Mouse (Mus musculus) layer of hippocampus, adult 18-20 months (tissue): ENCODE measurements around the gene Ctsh. TPM values are rescaled to one million over a fixed set of nuclear protein-coding genes. Genes with fewer than 3 reads are reported as not detected.
A peak's percentile ranks its signal among the peaks of the same experiment; 100 is the strongest.
"Not testable (repeated sequence)": the region's sequence is repeated elsewhere in the genome, so short reads cannot be mapped to it uniquely, and the experiment has no call there.

Source experiments
- DNase-seq, 2 experiments: peaks; one replicate each; pipeline ENCODE4 v3.0.0; 2022; ENCODE audit warnings: low spot score in 2 of 2
- long read RNA-seq: library from polyadenylated mRNA; stranded (forward); transcript quantifications from one replicate; pipeline ENCODE4 v2.0.0, GENCODE M21; 2021
- total RNA-seq, 2 experiments: library from RNA; stranded (reverse); gene quantifications; 2 replicates each; pipeline ENCODE4 v1.2.3; 2021

The Ctsh gene
- total RNA-seq, result 10 to 100 TPM; 13.5 to 15.9 TPM
- long read RNA-seq, transcript Ctsh-201 (12 exons, 1,617 nt), result major isoform, 8 of 9 reads
- long read RNA-seq, partial matches to known transcripts, result 0 of 9 reads
- long read RNA-seq, other reads (novel, unspliced or antisense), result 0 of 9 reads

DNA sequence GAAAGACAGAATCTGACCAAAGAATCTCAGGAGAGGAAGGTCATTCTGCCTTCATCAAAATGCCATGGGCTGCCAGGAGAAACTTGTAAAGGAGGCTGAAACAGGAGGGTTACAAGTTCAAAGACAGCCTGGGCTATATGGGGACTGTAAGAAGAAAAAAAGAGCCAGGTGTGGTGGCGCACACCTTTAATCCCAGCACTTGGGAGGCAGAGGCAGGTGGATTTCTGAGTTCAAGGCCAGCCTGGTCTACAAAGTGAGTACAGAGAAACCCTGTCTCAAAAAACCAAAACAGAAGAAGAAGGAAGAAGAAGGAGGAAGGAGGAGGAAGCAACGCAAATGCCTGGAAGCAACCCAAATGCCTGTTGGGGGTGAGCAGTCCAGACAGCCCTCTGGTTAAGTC lies at the start of gene Ctsh:
TSS of gene Ctsh (plus strand) at position 301 of the 400 bp plus-strand sequence.
- no peak for DNase-seq

DNA sequence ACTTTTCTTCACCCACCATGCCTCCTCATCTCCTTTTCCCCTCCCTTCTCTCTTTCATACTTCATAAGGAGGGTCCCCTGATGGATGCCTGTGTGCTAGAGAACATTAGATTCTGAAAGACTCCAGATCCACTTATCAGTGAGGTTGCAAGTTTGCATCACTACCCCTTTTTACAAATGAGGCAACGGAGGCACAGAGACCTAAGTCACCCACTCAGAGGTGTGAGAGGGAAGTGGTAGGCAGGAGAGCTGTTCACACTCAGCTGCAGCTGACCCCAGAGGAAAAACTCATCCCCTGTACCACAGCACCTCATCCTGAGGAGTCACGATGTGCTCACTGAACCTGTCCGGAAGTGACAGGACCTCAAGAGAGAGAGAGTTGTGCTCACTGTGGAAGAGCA lies 47.5 kb upstream of the Ctsh start:
- no peak for DNase-seq

DNA sequence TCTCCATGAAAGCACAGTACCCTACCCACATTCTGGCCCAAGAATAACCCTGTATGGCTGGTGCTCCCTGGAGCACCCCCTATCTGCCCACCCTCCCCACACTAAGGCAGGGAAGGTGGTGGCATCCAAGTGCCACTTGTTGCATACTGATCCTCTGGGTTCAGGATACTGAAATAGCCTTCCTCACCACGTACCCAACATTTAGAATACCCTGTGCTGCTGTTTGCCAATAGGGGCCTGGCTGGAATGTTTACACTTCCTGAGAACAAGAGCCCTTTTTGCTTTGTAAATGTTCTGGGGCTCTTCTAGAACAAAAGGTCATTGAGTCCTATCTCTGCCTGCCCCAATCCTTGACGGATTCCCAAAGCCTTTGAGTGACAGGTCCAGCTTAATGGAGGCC lies 46.9 kb upstream of the Ctsh start:
- DNase-seq, result no peak

DNA sequence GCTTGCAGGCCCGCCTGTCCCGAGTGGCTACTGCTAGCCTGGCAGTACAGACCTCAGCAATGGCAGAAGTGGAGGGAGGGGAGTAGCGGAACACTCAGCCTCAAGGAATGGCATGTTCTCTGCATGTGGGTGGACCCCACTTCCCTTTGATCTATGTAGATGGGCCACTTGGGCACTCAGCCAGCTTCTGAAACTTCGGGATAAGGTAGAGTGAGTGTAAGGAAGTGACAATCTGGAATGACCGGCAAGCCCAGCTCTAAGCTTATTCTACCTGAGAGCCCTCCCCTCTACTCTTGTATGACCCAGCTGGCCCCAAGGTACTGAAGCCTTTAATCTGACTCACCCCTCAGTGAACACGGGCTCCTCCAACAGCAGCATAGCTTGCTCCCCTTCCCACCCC lies 45.8 kb upstream of the Ctsh start:
- no peak for DNase-seq

DNA sequence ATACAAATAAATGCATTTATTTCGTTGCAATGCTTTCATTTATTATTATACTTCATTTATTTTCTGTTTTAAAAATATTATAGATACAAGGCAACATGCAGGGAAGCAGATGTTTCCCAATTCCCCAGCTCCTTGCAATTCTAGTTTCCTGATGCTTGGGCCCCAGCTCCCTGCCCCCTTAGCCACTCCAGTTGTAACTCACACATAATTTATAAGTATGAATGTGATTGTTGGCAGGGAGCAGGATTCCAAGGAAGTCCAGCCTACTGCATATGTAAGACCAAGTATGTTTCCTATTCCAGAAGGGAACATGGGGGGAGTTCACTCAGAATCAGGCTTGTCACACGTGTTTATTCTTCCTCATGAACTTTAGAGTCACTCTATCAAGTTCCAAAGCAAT lies 42.1 kb upstream of the Ctsh start:
- DNase-seq, result no peak

DNA sequence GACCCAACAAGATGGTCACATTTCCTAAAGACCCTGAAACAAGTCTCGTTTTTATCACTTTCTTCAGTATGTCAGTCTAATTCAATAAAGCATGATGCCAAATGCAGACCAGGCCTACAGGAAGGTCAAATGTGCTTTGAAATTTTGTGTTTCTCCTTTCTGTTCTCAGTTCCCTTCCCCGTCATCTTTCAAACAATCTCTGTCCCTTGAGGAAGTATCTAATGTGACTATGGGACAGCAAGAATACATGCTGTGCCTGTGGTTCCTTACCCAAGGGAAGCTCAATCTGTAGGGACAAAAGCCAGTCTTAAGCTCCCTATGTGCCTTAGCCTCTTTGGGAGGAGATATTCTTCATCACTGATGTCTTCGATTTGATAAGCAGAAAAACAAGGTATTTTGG lies 39.3 kb upstream of the Ctsh start:
- DNase-seq, result no peak

DNA sequence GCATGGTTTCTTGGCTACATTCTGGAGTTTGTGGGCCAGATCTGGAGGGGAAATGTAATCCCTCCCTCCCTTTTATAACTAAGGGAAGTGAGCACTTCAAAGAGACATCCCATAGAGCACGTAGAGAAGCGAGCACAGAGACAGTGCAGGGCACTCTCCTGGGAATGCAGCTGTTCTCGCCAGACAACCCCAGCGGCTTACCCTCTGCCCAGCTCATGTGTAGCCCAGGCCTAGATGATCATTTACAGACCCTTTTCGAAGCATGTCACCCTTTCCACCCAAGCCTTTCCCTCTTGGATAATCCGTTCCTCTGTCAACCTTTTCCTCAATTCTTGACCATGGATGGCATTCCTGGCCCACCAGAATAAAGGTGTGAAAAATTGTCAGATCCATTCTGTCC lies 37.7 kb upstream of the Ctsh start:
- no peak for DNase-seq

DNA sequence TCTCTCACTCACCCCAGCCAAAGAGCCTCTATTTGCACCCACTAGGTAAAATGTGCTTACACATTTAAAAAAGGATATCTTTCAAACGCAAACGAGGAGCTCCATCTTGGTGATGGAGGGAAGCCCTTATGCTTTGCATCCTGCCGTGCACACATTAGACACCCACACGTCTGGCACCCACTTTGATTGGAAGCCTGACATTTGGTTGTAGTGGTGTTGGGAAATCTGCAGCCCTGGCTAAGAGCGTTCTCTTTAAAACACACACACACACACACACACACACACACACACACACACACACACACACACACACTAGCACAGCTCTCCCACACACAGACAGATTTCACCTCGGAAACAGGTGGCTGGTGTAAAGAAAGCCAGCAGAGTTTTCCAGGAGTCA lies 33.1 kb upstream of the Ctsh start:
- peak; percentile 78 to 88 for DNase-seq

DNA sequence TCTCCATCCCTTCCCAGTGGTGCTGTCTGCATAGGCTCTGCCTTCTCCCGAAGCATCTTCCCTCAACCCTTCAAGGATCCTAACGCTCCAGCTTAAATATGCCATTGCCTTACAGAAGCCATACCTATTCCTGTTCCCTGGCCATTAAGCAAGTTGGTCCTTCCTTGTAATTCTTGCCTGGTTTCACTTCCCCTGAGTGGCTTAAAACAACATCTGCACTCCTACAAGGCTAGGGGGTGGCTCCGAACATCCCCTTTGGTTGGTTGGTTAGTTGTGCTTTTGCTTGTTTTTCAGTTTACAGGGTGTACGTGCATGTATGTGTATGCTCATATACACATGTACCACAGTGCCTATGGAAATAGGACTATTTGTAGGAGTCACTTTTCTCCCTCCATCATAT lies 32.5 kb upstream of the Ctsh start:
- no peak for DNase-seq

DNA sequence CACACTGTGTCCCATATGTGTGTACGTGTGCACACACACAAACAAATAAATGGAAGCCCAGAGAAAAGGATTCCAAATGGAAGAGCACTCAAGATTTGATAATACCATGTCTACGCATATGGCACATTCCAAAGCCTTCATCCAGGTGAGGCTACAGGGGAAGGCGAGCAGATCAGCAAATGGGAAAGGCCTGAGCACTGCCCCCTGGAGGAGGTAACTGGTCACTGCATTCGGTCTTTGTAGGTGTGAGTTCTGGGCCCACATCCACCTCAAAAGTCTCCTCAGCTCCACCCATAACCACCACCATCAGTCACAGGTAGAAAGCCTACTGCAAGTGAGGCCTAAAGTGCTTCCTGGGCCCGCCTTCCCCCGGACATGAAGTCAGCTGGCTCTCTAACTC lies 26.2 kb upstream of the Ctsh start:
- DNase-seq, result no peak

DNA sequence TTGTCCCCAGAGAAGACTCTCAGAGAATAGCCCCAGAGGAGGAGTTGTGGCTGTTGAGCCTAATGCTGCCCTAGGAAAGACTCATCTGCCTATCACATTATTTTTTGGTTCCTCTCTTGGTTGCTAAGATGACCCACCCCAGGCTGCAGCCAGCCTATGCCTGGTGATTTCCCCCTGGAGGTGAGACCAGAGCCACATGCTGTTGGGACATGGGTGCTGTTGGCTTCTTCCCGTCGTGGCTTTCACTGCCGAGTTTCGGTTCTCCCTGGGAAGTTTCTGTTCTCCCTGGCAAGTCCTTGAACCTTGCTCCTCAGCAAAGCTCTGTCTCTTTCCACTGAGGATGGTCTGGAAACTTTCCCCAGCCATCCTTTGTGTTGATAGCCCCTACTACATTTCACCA lies 20.0 kb upstream of the Ctsh start:
- no peak for DNase-seq

DNA sequence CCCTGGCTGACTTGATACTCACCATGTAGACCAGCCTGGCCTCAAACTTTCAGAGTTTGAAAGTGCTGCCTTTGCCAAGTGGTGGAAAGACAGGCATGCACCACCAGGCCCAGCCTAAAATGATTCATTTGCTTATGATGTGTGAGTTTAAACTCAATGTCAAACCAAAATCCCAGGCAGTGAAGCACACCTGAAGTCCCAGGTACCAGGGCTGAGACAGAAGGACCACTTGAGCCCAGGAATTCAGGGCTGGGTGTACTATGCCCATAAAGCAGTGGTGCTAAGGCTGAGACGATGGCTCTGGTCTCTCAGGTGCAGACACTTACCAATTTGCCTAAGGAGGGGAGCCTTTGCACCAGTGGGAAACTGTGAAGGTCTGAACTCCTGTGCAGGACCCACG lies 18.8 kb upstream of the Ctsh start:
- DNase-seq, result no peak

DNA sequence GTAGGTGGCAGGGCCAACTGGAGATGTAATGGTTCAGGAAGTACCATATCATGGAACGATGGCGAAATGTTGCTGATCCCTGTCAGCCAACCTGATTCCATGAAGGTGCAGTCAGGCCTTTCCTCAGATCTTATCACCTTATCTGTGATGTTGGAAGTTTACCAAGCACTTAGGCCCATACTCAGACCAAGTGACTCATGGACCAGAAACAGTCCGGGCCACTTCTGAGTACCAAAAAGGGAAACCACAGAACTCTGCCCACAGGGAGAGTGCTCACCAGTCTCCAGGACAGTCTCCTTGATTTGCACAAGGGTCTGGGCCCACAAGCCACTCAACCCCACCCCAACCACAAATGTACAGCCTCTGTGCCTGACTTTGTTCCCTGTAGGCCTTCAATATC lies 18.2 kb upstream of the Ctsh start:
- no peak for DNase-seq

DNA sequence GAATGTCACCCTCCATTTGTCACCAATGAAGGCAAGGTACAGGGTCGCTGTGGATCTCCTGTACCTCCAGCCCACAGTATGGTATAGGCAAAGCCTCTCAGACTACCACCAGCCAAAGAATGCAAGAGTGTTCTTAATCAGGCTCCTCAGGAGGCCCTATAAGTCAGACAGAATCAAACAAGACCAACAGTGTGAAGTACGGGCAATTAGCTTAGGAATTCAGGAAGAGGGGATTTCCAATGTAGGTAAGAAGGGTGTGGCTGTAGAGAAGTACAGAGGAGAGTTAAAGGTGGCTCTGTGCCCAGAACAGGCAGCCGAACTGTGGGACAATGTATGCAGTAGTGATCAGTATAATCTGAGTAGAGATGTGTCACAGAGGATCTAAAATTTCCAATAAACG lies 17.6 kb upstream of the Ctsh start:
- DNase-seq, result no peak

DNA sequence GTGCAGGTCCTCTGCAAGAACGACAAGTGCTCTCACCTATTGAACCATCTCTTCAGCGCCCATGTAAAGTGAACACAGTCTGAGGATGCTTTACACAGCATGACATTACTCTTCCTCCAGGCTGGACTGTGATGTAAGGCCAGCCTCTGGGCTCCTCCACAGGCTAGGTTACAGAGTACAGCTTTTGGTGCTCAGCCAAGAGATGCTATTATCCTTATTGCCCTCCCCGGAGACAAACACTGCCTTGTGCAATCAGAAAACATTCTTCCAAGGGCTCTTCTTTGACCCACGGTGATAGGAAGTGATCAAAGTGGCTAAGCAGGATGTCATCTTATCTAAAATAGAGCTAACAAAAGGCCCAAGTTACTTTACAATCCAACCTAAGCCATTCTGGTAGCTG lies 15.4 kb upstream of the Ctsh start:
- DNase-seq, result no peak

DNA sequence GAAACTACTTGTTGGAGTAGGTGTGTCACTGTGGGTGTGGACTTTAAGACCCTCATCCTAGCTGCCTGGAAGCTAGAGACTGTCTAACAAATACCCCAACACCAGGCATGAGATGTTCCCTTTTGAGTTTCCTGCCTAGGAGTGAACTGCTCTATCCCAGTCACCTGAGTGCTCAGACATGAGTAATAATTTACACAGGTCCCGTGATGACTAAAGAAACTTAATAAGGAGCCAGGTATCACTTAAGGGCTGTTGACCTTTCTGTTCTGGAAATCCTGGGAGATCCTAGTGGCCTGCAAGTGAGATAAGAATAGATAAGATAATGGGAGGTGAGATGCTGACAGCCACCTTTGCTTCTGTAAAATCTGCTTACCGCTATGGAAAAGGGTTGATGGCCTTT lies 13.0 kb upstream of the Ctsh start:
- no peak for DNase-seq

DNA sequence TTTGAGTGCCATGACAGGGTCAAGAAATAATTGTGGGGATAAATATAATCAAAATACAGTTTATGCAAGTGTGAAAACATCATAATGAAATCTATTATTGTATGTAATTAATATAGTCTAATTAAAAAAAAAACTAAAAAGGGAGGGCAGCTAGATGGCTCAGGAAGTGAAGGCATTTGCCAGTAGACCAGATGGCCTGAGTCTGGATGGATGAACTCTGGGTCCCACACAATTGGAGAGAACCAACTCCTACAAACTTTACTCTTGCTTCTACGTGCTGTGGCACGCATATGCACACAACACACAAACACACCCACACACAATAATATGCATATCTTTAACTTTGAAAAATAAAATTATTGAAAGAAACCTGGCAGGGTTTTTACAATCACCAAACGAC lies 12.4 kb upstream of the Ctsh start:
- DNase-seq, result no peak

DNA sequence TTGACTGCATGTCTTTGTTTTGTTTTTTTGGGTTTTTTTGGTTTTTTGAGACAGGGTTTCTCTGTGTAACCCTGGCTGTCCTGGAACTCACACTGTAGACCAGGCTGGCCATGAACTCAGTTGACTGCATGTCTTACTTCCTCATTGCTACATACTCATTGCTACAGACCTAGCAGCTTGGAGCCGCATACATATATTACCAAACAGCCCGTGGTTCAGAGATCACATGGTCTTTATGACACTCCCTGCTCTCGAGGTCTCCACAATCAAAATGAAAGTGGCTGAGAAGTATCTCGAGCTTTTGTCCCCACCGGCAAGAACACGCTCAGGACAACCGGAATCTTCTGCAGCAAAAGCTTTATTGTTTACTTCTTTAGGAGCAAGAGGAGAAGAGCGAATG lies 11.0 kb upstream of the Ctsh start:
- DNase-seq, result not testable (repeated sequence)

DNA sequence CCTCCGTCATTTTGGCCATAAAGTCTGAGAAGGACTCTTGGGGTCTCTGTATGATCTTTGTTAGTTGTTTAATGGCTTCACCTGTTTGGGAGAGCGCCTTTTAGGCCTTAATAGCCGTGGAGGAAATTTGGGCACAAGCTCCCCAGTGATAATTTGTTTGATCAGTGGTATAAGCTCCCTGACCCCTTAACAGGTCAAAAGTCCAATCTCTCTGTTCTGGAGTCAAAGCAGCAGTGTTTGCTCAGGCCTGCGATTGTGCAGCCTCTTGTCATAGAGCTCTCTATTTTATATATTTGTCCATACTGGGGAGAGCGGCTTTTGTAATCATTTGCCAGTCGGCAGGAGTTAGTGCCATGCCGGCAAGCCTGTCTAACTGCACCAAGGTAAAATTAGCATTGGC lies 8.8 kb upstream of the Ctsh start:
- DNase-seq, result no peak

DNA sequence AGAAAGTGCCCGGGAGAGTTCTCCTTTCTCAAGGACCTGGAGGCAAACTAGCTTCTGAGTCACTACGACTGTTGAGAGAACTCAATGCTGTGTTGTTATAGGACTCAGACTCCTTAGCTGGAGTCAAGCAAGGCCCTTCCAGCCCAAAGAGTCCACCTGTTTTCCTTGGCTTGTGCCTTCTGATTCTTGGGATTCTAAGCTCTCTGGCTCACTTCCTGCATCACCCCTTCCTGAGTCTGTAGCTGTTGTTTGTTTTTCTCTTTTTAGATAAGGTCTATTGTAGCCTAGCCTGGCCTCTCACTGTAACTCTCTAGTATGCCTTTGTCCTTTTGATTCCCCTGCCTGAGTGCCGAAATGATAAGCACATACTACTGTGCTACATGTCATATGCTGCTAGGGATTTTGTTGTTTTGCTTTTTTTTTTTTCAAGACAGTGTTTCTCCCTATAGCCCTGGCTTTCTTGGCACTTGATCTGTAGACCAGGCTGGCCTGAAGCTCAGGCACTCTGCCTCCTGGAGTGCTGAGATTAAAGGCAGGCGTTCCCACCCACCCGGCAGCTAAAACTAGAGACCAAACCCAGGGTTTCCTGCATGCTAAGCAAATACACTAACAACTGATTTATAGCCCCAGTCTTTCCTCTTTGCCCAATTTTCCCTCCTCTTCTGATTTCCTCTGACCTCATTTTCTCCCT lies 5.9 kb upstream of the Ctsh start:
- DNase-seq, result no peak

DNA sequence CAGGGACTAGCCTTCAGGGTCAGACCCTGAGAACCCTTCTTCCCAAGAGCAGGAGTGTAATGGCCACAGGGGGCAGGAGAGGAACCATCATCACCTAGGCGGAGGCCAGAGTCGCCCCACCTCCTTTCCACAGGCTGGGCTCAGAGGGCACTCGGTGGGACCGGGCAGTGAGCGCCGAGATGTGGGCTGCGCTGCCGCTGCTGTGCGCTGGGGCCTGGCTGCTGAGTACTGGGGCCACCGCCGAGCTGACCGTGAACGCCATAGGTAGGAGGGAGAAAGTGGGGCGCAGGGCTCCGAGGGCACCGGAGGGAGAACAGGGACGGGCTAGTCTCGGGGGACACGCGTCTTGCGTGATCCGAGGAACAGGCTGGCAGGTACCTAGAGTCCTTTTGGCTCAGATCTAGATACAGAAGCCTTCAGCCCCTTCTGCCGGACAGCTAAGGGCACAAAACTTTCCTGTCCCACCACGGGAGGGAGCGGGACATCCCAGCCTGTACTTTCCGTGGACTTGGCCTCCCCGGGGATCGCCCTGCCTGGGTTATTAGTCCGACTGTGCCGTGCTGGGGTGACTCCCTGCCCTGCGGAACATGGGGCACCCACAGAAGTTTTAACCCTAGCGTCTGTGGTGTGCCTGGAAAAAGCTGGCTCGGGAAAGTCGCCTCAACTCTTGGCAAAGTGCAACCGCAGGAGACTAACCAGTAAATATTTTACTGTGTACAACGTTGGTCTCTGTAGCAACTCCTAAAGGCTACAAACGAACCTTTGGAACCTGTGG lies 606 bp downstream of the Ctsh start:
- no peak for DNase-seq

DNA sequence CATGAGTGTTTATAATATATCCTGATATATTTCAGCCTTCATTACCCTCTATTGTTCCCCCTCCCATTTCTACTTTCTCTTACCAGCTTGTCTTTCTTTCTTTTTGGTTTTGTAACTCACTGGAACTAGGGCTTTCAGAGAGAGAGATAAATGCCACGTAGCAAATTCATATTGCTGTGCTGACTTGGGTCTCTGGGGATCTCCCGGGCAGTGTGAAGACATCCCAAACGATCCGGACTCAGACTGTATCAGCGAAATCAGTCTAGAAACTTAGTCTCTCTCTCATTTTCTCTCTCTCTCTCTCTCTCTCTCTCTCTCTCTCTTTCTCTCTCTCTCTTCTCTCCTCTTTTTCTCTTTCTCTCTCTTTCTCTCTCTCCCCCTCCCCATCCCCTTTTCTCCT lies 1.5 kb downstream of the Ctsh start:
- no peak for DNase-seq

DNA sequence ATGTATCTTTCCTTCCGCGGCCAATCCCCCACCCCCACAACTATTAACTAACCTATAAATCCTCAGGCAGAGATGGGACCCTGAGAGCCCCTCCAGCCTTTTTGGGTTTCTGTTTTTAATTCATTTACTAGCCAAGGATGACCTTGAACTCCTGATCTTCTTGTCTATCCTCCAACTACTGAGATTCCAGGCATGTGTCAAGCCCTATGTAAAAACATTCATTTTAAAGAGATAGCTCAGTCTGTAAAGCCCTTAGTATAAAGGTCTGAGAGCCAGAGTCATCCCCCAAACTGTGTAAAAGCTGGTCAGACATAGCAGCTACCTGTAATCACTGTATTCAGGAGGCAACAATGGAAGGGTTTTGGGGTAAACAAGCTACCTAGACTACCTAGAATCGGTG lies 2.0 kb downstream of the Ctsh start:
- DNase-seq, result no peak
